Mouse (Mus musculus): Measurements from ENCODE around the gene Actn4.

- TF ChIP-seq CHD1 (IDR thresholded peaks at IDR 0.05; ENCODE audit: low read depth, low read length) (no peak), ZNF384 (IDR thresholded peaks at IDR 0.05; ENCODE audit: low read depth, low read length) (no peak), NRF1 (IDR thresholded peaks at IDR 0.05; ENCODE audit: insufficient read depth, low read depth, low read length, poor library complexity, severe bottlenecking) (no peak)
Observed at GRCm38 (mm10) chr7:28879606-28880005, 82.5 kb downstream of the Actn4 start.

All from MEL (cell line).